Mouse (Mus musculus): ENCODE measurements at regions not wholly inside any gene's neighbourhood (a gene's known extent, or its start where the extent isn't known, plus 50 kb on each side); places are given as distances from the start of the nearest gene placed in this dataset.

DNA sequence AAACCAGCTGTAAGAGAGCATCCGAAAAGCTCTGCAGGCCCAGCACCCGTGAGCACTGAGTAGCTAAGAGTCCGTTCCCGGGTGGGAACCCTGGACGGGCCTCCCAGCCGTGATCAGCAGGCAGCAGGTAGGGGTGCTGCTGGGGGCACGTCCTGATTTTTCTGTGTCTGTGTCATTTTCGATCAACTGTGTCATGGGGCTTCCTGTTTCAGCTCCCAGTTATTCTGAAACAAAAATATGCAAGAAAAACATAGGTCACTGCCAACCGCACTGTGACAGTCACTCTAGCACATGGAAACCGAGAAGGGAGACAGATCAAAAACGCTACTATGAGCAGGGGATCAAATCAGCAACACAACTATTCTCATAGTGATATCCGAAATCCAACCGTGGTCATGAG, 218.8 kb upstream of the Spdye4c start:
- DNase-seq (ENCODE audit: low spot score): no peak

DNA sequence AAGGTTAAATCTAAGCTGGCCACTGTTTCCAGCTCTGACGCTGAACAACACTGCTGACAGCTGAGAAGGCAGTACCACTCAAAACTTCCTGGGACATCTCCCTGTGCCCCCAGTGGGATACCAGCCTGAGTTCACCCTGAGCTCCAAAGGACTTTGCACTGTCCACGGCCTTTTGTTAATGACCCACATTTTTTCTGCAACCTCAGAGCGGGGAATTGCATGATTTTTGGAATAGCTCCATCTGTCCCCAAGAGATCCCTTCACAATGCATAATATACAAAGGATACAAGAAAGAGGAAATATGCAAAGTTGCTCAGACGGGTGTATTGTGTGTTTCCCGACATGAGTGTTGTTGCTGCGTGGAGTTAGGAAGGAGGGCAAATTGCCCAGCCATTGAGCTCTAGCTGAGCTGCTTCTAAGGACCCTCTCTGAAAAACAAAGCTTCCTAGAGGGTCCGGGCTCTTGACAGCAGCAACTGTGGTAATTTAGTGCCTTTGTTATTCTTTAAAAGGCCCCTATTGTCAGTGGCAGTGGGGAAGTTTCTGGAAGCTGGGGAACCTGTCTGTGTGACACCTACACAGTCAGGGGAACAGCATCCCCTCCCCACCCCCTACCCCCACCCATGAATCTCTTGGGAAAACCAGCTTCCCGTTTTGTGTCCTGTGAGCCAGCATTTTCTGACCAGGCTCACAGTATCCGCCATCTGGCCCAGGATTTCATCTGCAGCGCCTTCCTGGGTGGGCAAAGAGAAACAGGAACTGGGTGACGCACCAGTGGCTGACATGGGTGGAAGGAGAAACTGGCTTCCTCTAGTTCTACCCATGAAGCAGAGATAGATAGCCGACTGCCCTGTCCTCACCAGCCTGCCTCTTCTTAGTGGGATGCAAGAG, 217.4 kb upstream of the Spdye4c start:
- no peak for DNase-seq (ENCODE audit: low spot score)

- no peak for DNase-seq (ENCODE audit: low spot score)
Observed at GRCm38 (mm10) chr2:128374253-128374566, 216.8 kb upstream of the Spdye4c start.

DNA sequence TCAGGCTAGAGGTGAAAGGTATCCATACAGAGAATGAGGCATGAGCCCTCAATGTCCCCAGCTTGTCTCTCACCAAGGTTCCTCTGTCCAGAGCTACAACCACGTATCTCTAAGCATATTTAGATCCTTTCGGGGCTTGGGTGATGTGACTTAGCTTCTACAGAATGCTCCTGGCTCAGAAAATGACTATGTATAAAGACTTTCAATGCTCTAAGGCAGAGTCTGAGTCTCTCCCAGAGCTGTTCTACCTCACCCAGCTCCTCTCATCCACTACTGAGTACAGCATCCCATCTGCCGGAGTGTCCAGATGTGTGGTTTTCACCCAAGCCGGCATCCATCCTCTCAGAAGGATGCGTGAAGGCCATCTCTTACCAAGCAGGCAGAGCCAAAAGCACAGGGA, 216.1 kb upstream of the Spdye4c start:
- DNase-seq (ENCODE audit: low spot score): no peak

DNA sequence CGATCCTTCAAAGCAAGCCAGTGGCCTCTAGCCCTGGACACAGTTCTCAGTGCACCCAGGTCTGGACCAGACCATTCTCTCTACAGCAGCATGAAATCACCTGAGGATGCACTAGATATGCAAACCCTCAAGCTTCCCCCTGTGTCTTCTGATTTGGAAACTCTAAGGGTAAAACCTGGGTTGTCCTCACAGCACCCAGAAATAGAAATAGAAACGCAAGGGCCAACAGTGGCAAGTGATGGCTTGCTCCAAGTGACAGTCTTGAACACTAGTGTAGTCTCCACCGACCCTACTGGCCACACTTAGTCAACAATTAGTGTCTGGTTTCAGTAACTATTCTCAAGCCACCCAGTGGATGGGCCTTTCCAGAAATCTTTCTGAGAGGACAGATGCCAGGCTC, 215.2 kb upstream of the Spdye4c start:
- DNase-seq (ENCODE audit: low spot score): no peak

DNA sequence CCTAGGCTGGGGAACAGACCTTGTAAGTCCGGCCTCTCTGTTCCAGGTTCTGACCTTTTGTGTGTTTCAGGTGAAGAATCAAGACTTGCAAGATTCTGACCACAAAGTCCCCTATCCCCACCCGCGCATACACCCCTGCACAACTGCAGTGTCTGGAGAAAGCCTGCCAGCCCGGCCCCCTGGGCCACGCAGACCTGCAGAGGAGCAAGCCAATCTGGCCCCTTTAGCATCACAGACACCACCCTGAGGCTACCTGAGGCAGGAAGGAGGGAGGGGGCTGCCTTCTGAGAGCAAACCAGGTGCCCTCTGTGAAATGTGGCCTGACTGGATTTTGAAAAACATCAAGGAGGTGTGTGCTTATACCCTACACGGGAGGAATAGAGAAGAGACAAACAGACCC, 213.8 kb upstream of the Spdye4c start:
- DNase-seq (ENCODE audit: low spot score): no peak

DNA sequence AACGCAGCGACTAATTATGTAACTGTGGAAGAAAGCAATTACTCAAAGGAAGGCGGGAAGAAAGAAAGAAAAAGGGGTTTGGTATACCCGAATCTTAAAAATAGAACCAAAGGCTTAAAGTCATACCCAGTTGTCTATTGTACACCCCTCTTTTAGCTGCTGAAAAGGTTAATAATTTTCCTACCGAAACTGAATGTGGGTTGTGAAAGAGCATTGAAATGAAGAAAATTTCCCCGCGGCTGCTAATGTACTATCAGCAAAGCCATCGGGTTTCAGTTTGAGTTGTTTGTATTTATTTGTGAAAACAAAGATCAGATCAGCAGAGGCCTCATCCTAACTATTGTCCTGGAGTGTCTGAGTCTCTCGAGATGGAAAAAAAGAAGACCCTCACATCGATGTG, 213.3 kb upstream of the Spdye4c start:
- DNase-seq (ENCODE audit: low spot score): no peak

- no peak for DNase-seq (ENCODE audit: low spot score)
Observed at GRCm38 (mm10) chr2:128378456-128378855, 212.6 kb upstream of the Spdye4c start.

DNA sequence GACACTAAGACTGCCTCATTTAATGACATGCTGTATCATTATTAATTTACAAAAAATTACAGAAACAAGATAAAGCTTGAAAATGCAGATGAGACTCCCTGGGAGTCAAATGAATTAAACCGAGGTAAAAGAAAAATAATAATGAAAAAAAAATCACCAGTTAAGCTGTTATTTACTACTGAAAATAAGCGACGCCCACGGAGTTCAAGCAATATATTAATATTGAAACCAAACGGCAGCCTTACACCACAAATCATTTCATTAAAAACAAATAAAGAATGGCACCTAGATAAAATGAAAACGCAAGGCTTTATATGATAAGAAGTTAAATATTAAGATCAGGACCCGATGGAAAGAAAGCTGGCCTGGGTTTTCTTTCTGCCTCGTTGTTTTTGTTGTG, 211.9 kb upstream of the Spdye4c start:
- no peak for DNase-seq (ENCODE audit: low spot score)

GRCm38 (mm10) chr2:128379554-128379953, 211.5 kb upstream of the Spdye4c start:
- no peak for DNase-seq (ENCODE audit: low spot score)

GRCm38 (mm10) chr2:128380581-128380980, 210.4 kb upstream of the Spdye4c start:
- no peak for DNase-seq (ENCODE audit: low spot score)

DNA sequence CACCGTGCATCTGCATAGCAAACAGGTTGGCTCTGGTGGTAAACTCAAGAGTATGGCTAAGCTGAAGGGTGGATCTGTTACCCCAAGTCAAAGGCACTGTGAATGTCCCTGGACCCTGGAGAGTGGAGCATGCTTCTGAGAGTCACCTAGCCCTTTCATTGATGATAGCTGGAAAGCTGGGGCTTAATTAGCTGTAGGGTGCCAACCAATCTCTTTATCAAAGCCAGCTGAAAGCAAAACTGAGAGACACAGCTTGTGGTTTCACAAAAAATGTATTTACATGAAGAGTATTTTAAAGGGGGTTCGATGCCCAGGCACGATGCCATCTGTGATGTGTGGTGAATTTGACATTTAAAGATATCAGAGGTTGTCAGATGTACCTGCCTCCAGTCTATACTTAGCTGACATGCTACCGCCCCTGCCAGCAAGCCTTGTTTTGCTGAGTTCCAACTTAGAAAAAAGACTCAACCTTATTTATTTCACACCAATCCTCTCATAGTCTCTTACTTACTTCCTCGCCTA, 209.3 kb upstream of the Spdye4c start:
- DNase-seq (ENCODE audit: low spot score): no peak

DNA sequence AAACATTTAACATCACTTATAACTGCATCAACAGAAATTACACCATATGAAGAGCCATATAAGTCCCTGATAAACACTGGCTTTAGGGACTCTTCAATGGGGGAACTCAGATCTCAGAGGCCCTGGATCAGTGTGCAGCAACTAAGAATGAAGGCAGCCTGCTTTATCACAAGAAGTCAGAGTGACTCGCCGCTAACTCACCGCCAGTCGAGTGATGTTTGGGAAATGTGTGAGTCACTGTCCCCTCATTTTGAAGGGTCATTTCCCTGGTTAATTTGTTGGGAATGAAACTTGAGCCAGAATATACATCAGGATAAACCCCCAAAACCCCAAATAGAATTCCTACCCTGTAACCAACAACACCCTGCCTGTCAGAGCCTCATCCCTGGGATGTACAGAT, 208.5 kb upstream of the Spdye4c start:
- no peak for DNase-seq (ENCODE audit: low spot score)

GRCm38 (mm10) chr2:128384612-128385011, 206.4 kb upstream of the Spdye4c start:
- no peak for DNase-seq (ENCODE audit: low spot score)

DNA sequence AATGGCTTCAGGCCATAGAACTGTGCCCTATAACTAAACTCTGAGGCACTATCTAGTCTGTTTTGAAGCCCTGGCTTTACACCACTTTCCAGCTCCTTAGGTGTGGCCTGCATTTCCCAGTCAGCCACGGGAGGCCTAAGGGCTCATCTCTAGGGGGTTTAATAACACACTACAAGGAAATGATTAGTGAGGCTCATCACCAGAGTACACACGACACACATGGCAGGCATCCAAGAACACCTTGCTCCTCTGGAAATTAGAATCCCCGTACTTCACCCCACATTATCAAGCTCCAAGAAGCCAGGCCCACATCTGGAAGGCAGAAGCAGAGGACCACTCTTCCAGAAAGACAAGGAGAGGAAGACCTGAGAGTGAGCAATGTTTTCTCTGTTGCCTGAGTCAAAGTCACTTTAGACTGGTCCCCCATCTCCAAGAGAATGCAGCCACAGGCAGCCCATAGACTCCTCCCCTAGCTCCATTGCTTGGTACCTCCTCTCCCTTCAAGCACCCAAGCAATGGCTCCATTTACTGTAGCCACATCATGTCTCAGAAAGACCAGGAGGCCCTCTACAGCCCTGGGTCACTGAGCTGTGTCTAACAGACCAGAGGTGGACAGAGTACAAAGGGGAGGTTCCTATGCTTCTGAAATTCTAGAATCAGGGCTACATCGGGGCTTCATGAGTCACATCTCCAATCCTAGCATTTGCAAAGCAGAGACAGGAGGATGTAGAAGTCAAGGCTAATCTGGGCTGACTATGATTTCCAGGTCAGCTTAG, 204.0 kb upstream of the Spdye4c start:
- DNase-seq (ENCODE audit: low spot score): no peak

DNA sequence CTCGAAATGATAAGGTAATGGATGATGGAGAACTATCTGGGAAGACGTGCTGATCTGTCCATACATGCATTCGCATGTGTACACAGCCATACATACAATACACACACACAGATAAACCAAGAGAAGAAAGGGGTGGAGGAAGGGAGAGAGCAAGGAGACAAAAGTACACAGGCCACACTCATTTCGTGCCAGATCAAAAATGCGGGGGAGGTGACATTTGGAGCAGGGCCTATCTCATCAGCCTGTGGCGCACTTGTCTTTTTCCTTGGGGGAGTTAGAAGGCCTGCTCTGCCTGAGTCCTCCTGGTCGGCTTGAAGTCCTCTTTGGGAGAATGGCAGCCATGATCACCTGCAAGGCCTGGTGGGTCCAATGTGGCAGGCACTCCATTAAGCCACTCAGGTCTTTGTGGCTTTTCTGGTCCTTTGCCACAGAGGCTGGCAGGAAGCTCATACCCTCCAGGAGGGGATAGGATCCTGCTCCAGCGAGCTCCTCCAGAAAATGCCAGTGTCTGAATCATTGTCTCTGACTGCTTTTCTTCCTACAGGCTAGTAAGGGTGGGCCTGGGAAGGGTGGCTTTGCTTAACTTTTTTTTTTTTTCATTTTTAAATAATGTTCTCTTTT, 203.0 kb upstream of the Spdye4c start:
- DNase-seq (ENCODE audit: low spot score): no peak

DNA sequence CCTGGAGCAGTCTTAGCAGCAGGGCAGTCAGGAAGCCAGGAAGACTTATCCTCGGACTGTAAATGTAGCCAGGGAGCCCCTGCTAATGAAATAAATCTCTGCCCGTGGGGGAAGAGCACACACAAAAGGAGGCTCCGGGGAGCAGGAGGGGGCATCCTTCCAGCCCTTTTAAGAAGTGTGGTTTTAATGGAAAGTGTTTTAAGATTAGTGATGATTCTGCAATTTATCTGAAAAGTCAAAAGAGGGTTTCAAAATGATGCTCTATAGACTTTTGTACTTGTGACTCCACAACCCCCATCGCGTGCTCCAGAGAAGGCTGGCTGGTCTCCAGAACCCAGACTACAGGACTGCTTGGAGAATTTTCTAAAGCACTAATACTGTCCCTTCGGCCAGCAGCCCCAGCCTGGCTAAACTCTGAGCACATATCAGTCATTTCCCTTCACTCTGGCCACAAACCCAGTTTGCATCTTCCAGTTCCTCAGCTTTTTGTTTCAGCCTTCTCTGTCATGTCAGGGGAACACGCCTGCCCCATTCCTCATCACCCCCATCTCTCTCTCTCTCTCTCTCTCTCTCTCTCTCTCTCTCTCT, 202.0 kb upstream of the Spdye4c start:
- DNase-seq (ENCODE audit: low spot score): no peak

DNA sequence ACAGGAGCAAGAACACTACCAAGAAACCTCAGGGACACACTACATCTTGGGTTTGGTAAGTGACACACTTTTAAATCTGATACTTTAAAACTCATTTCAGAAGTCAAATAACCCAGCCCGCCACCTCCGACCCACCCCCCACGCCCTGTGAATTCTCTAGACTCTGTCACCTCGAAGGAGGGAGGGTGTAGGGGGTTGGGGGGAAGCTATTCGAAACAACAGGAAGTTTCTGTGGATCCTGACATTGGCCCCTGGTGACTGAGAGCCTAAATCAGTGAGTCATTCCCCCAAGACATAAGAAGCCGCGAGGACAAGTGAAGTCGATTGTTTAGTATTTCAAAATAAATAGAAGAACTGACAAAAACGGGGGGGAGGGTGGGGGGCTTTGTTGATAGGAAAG, 198.7 kb upstream of the Spdye4c start:
- peak; percentile 50 for DNase-seq (ENCODE audit: low spot score)

DNA sequence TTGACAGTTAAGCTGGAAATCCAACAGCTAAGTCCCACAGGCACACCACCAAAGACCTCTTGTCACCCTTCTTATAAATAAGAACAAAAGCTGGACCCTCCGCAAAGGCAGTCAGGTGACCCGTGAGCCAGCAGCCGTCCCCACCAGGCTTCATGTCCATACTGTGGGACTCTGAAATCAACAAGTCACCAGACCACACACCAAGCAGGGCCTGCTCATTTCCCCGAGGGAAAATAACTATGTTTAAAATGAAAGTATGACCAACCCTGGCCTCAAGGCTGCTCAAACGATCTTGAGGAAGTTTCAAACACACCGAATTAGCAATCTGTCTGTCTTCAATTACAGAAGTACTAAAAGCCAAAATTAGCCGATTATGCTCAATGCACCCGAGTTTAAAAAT, 197.6 kb upstream of the Spdye4c start:
- DNase-seq (ENCODE audit: low spot score): peak; percentile 56

DNA sequence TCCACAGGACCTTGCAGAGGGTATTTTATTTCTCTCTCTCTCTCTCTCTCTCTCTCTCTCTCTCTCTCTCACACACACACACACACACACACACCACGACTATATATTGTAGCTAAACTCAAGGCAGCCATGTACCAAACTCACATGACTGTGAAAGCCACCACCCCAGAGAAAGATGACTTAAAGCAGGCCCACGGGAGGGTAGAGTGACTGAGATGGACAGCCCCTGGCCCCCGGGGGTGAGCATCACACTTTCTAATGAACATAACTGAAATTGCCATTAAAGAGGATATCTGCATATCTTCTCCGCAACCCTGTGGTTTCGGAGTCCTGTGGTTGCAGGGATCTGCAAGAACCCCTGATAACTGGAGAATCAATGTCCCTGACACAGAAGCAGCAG, 197.1 kb upstream of the Spdye4c start:
- DNase-seq (ENCODE audit: low spot score): no peak

- DNase-seq (ENCODE audit: low spot score): no peak
Observed at GRCm38 (mm10) chr2:128395308-128396007, 195.6 kb upstream of the Spdye4c start.

DNA sequence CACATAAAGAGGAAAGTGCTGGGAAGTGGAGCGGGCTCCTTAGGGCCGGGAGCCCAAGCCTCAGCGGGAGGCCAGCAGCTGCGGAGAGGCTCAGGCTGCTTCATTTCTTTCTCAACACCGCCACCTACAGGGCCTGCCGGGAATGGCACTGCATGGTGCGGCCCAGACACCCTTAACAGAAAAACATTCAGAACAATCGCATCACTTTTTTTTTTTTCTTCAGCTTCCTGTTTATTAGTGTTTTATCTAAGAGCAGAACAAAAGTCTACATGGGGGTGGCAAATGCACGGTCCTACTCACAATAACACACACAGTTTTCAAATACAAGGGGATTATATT, 195.0 kb upstream of the Spdye4c start:
- DNase-seq (ENCODE audit: low spot score): peak; percentile 94
